Mouse (Mus musculus) kidney, adult 2 months (tissue): ENCODE results near the gene Srarp.

ENCODE experiments used
- CTCF ChIP-seq: fragments of 200-500 bp; conservative IDR thresholded peaks from 2 replicates; pipeline ENCODE4 v1.5.1; 2011; ENCODE audit warnings: low read depth, mild to moderate bottlenecking, control low read depth, low read length, moderate library complexity, mixed read lengths; ENCODE audit not compliant: insufficient read depth, insufficient read length
- POLR2A ChIP-seq: fragments of 200-500 bp; IDR thresholded peaks from one replicate; pipeline ENCODE4 v1.6.1; 2011; ENCODE audit warnings: low read depth, low read length, control low read depth

- no peak for TF ChIP-seq POLR2A
- TF ChIP-seq CTCF: no peak
Measured at GRCm38 (mm10) chr4:141391293-141391692, 44.6 kb downstream of the Srarp start.
